Mouse (Mus musculus) B cell, adult 67 days (primary cell): Measurements from ENCODE around the gene Retn. TPM values are rescaled to one million over a fixed set of nuclear protein-coding genes. Genes with fewer than 3 reads are reported as not detected.

ENCODE experiments used
- total RNA-seq, 2 experiments: library from RNA; stranded (reverse); gene quantifications; 4 replicates each; pipeline ENCODE4 v1.2.4; 2023

Gene Retn
- total RNA-seq = not detected

GRCm38 (mm10) chr8:3655526-3655925, at the start of gene Retn:
TSS of gene Retn (plus strand) at chr8:3655770.

GRCm38 (mm10) chr8:3621199-3621970, 34.2 kb upstream of the Retn start, which contains the start of the genes Xab2 and Pet100:
TSS of gene Xab2 (minus strand) at chr8:3621316.
TSS of gene Pet100 (plus strand) at chr8:3621548.

GRCm38 (mm10) chr8:3625445-3625844, 30.1 kb upstream of the Retn start, which contains the start of gene Pcp2:
TSS of gene Pcp2 (minus strand) at chr8:3625545.

GRCm38 (mm10) chr8:3630647-3631477, 24.7 kb upstream of the Retn start, which contains the start of gene Stxbp2:
TSS of gene Stxbp2 (plus strand) at chr8:3630955.

GRCm38 (mm10) chr8:3665507-3665906, 9.9 kb downstream of the Retn start, which contains the start of gene Mcemp1:
TSS of gene Mcemp1 (plus strand) at chr8:3665754.

GRCm38 (mm10) chr8:3671980-3672491, 16.5 kb downstream of the Retn start, which contains the start of gene Fcor:
TSS of gene Fcor (minus strand) at chr8:3672362.

GRCm38 (mm10) chr8:3676131-3676992, 20.8 kb downstream of the Retn start, which contains the start of gene Trappc5:
TSS of gene Trappc5 (plus strand) at chr8:3676299.

GRCm38 (mm10) chr8:3694121-3694520, 38.6 kb downstream of the Retn start, which contains the start of gene Fcer2a:
TSS of gene Fcer2a (minus strand) at chr8:3694175.

Other genes with a start within 250 kb of the Retn start
- gene Pex11g, start 188.1 kb upstream of the Retn start, total RNA-seq = 1 to 10 TPM; 1.4 to 2.4 TPM
- gene Tex45, start 184.9 kb upstream of the Retn start, total RNA-seq = 1 to 10 TPM; 5.0 to 8.3 TPM
- 1 to 10 TPM; 8.7 to 10.0 TPM for gene Zfp358, start 162.6 kb upstream of the Retn start, total RNA-seq
- 100 to 1,000 TPM; 105 to 106 TPM for gene Mcoln1, start 155.3 kb upstream of the Retn start, total RNA-seq
- 10 to 100 TPM; 78.0 to 82.4 TPM for gene Pnpla6, start 140.4 kb upstream of the Retn start, total RNA-seq
- gene C330021F23Rik, start 87.8 kb upstream of the Retn start, total RNA-seq = not detected
- gene Camsap3, start 68.5 kb upstream of the Retn start, total RNA-seq = not detected
- gene Xab2, start 34.5 kb upstream of the Retn start, total RNA-seq = 10 to 100 TPM; 87.4 to 92.4 TPM
- gene Pet100, start 34.2 kb upstream of the Retn start, total RNA-seq = 10 to 100 TPM; 67.1 to 68.4 TPM
- gene Pcp2, start 30.2 kb upstream of the Retn start, total RNA-seq = not detected
- 100 to 1,000 TPM; 259 to 269 TPM for gene Stxbp2, start 24.8 kb upstream of the Retn start, total RNA-seq
- not detected for gene Mcemp1, start 10.0 kb downstream of the Retn start, total RNA-seq
- not detected for gene Fcor, start 16.6 kb downstream of the Retn start, total RNA-seq
- gene Trappc5, start 20.5 kb downstream of the Retn start, total RNA-seq = 10 to 100 TPM; 23.4 to 28.8 TPM
- gene Fcer2a, start 38.4 kb downstream of the Retn start, total RNA-seq = 100 to 1,000 TPM; 596 to 740 TPM
- gene Clec4g, start 64.9 kb downstream of the Retn start, total RNA-seq = not detected
- gene Cd209a, start 93.2 kb downstream of the Retn start, total RNA-seq = 1 to 10 TPM; 1.0 to 1.1 TPM
- gene Cd209e, start 198.5 kb downstream of the Retn start, total RNA-seq = not detected
- not detected for gene Cd209d, start 222.8 kb downstream of the Retn start, total RNA-seq